Mouse (Mus musculus) stomach, embryonic 16.5 days (tissue): Measurements from ENCODE around the gene Cnn1. TPM values are rescaled to one million over a fixed set of nuclear protein-coding genes. Genes with fewer than 3 reads are reported as not detected.

Source experiments
- ATAC-seq: fragments of 200-750 bp; cut with Nextera tagmentation; 2 replicates; pipeline ENCODE4 v1.8.0; 2017; ENCODE audit warnings: moderate number of reproducible peaks, moderate TSS enrichment; ENCODE audit not compliant: insufficient read depth, low FRiP score
- H3K27ac ChIP-seq: fragments of 300-500 bp; sonication (generic); 2 replicates; pipeline ENCODE4 v1.5.1; 2014; ENCODE audit warnings: low read length
- H3K27me3 ChIP-seq: fragments of 300-500 bp; sonication (generic); 2 replicates; pipeline ENCODE4 v1.6.1; 2014; ENCODE audit warnings: low read length, control low read depth, mixed read lengths; ENCODE audit not compliant: control insufficient read depth, insufficient read depth
- H3K36me3 ChIP-seq: fragments of 300-500 bp; sonication (generic); 2 replicates; pipeline ENCODE4 v1.6.1; 2014; ENCODE audit warnings: low read length; ENCODE audit not compliant: control insufficient read depth, insufficient read depth
- H3K4me1 ChIP-seq: fragments of 300-500 bp; sonication (generic); 2 replicates; pipeline ENCODE4 v1.6.1; 2014; ENCODE audit warnings: low read length, control low read depth, mixed read lengths; ENCODE audit not compliant: control insufficient read depth, insufficient read depth
- H3K4me2 ChIP-seq: fragments of 300-500 bp; sonication (generic); 2 replicates; pipeline ENCODE4 v1.6.1; 2014; ENCODE audit warnings: low read depth, low read length, mixed read lengths
- H3K4me3 ChIP-seq: fragments of 300-500 bp; sonication (generic); replicated peaks from 2 replicates; pipeline ENCODE4 v1.5.1; 2014; ENCODE audit warnings: mild to moderate bottlenecking, low read length
- H3K9ac ChIP-seq: fragments of 300-500 bp; sonication (generic); 2 replicates; pipeline ENCODE4 v1.6.1; 2014; ENCODE audit warnings: low read length
- H3K9me3 ChIP-seq: fragments of 300-500 bp; sonication (generic); replicated peaks from 2 replicates; pipeline ENCODE4 v1.6.1; 2016; ENCODE audit warnings: low read length, control low read depth; ENCODE audit not compliant: control insufficient read depth
- WGBS: fragments of 180-500 bp; shearing (Covaris S2); extraction: QIAGEN DNeasy Blood & Tissue Kit; methylation state at CpG from one replicate; pipeline ENCODE4 v1.1.7; 2014; 5-methylcytosine and 5-hydroxymethylcytosine counted together
- polyA plus RNA-seq: library from polyadenylated mRNA; unstranded; fragments of >200 nt; fragmentation: Nextera tagmentation; extraction: Ambion mirVana; gene quantifications from 2 replicates; pipeline ENCODE4 v1.2.1, GENCODE M21; 2015

Gene Cnn1
- polyA plus RNA-seq, 1 experiment from 2014 or later: 505 TPM

- Histone ChIP-seq H3K4me1 (peaks cover 8% of the 10 kb centered on the region; the same call in 1 of the 2 replicates), H3K27me3 (no peaks in the 10 kb centered on the region), H3K4me3 (no peak overlapping the region), H3K4me2 (no peak overlapping the region), H3K36me3 (no peaks in the 10 kb centered on the region), H3K9ac (no peak overlapping the region), H3K9me3 (no peaks in the 10 kb centered on the region), H3K27ac (no peak overlapping the region)
- 84% methylated on average over 2 of the region's 2 CpGs for WGBS
- ATAC-seq: no peak
These were observed 11.9 kb upstream of the Cnn1 start for GRCm38 (mm10) chr9:22087034-22087618.

DNA sequence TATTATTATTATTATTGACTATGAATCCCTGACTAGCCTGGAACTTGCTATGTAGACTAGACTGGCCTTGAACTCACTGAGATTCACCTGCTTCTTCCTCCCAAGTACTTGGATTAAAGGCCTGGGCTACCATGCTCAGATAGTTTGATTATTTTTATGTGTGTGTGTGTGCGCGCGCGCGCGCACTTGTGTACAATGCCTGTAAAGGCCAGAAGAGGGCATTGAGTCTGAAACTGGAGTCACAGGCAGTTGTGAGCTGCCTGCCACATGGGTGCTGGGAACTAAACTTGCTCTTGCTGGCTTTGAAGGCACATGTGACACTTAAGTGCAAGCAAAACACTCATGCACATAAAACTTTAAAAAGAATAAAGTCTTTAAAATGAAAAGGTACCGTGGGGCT lies 9.7 kb upstream of the Cnn1 start:
- H3K4me3 ChIP-seq: no peak overlapping the region
- peaks cover 8% of the 10 kb centered on the region; the same call in 1 of the 2 replicates for H3K4me1 ChIP-seq
- no peaks in the 10 kb centered on the region for H3K9me3 ChIP-seq
- no peak overlapping the region for H3K4me2 ChIP-seq
- H3K27ac ChIP-seq: no peak overlapping the region
- no peaks in the 10 kb centered on the region for H3K36me3 ChIP-seq
- ATAC-seq: no peak
- H3K9ac ChIP-seq: no peak overlapping the region
- WGBS: 98% methylated on average over 7 of the region's 7 CpGs
- H3K27me3 ChIP-seq: no peaks in the 10 kb centered on the region

DNA sequence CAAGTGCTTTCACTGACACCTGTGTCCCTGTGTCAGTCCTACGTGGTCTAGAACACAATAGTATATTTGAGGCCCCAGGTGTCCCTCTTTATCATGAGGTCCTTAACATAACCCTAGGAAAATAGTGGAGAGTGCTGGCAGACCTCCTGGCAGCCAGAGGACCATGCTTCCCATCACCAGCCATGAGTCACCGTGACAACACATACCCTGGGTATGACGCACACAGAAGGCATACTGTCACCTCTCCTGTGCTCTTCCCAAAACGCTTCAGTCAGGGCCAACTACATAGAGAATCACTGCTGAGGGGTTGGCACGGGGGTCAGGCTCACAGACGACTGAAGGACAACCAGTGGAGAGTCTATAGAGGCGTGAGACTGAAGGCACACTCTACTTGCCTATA lies 9.0 kb upstream of the Cnn1 start:
- Histone ChIP-seq H3K9me3 (no peaks in the 10 kb centered on the region), H3K4me3 (no peak overlapping the region), H3K4me1 (peaks cover 8% of the 10 kb centered on the region; the same call in 1 of the 2 replicates), H3K27ac (no peak overlapping the region), H3K36me3 (no peaks in the 10 kb centered on the region), H3K4me2 (no peak overlapping the region), H3K27me3 (no peaks in the 10 kb centered on the region), H3K9ac (no peak overlapping the region)
- WGBS: 83% methylated on average over 7 of the region's 7 CpGs
- ATAC-seq: no peak

- 83% methylated on average over 6 of the region's 6 CpGs for WGBS
- no peak overlapping the region for H3K9ac ChIP-seq
- H3K36me3 ChIP-seq: no peaks in the 10 kb centered on the region
- H3K9me3 ChIP-seq: no peaks in the 10 kb centered on the region
- H3K4me1 ChIP-seq: no peaks in the 10 kb centered on the region
- no peaks in the 10 kb centered on the region for H3K27me3 ChIP-seq
- H3K4me2 ChIP-seq: no peak overlapping the region
- H3K4me3 ChIP-seq: no peak overlapping the region
- ATAC-seq: no peak
- no peak overlapping the region for H3K27ac ChIP-seq
These were observed 6.3 kb upstream of the Cnn1 start for GRCm38 (mm10) chr9:22092746-22093145.

- H3K27me3 ChIP-seq: peaks cover 18% of the 10 kb centered on the region
- 0 out of 2 replicates have a peak, but pooled peaks cover 4% of the 10 kb centered on the region for H3K4me1 ChIP-seq
- H3K36me3 ChIP-seq: no peaks in the 10 kb centered on the region
- WGBS: 2% methylated on average over 24 of the region's 24 CpGs
- H3K27ac ChIP-seq: peak overlapping the region; percentile 15; the same call in 1 of the 2 replicates
- H3K9me3 ChIP-seq: no peaks in the 10 kb centered on the region
- ATAC-seq: peak; percentile 73
- peak overlapping the region; percentile 35 for H3K4me3 ChIP-seq
- H3K9ac ChIP-seq: peak overlapping the region; percentile 69
- H3K4me2 ChIP-seq: peak overlapping the region; percentile 59
These were observed 3.1 kb upstream of the Cnn1 start for GRCm38 (mm10) chr9:22095854-22096307.

- 2% methylated on average over 18 of the region's 18 CpGs for WGBS
These were observed 906 bp downstream of the Cnn1 start for GRCm38 (mm10) chr9:22099922-22100321.

DNA sequence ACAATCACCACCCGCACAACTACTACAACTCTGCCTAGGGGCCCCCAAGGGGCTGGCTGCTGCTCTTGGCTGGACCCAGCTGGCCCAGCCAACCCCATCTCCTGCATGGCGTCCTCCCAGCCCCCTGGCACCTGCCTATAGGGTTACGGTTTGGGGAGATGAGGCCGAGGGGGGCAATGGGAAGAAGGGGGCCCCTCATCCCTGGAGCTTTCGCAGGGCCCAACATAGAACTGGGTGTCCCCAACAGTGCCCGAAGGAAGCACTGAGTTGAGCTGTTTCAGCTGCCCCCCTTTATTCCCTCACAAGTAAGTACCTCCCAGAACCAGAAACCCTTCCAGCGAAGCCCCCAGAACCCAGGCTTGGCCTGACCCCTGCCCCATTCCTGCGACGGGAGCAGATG lies 9.2 kb downstream of the Cnn1 start:
- no peaks in the 10 kb centered on the region for H3K9me3 ChIP-seq
- no peaks in the 10 kb centered on the region for H3K27me3 ChIP-seq
- no peak for ATAC-seq
- H3K4me1 ChIP-seq: no peaks in the 10 kb centered on the region
- no peak overlapping the region for H3K9ac ChIP-seq
- no peak overlapping the region for H3K27ac ChIP-seq
- no peak overlapping the region for H3K4me2 ChIP-seq
- WGBS: 84% methylated on average over 9 of the region's 9 CpGs
- peaks cover 5% of the 10 kb centered on the region for H3K36me3 ChIP-seq
- no peak overlapping the region for H3K4me3 ChIP-seq

More at GRCm38 (mm10) chr9:22099922-22100321, 906 bp downstream of the Cnn1 start:
- peak overlapping the region; percentile 63 for H3K9ac ChIP-seq
- peak overlapping the region; percentile 38 for H3K4me3 ChIP-seq
- no peaks in the 10 kb centered on the region for H3K36me3 ChIP-seq
- H3K27me3 ChIP-seq: peaks cover 24% of the 10 kb centered on the region
- peak; percentile 80 for ATAC-seq
- 0 out of 2 replicates have a peak, but pooled peaks cover 4% of the 10 kb centered on the region for H3K4me1 ChIP-seq
- no peaks in the 10 kb centered on the region for H3K9me3 ChIP-seq
- H3K27ac ChIP-seq: peak overlapping the region; percentile 84
- H3K4me2 ChIP-seq: peak overlapping the region; percentile 36

DNA sequence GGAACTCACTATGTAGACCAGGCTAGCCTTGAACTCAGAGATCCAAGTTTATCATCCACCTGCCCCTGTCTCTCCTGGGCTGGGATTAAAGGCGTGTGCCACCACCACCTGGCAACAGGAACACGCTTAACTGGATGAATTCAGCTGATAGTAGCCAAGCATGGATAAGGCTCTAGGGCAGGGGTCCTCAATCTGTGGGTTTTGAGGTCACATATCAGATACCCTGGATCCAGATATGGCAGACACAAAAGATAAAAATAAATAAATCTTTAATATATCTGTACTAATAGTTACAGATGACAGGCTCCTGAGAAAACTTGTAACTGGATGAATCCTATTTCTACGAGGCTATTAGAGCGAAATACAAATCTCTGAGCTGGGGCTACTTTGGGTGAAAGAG lies 16.6 kb downstream of the Cnn1 start:
- Histone ChIP-seq H3K9me3 (no peaks in the 10 kb centered on the region), H3K27ac (no peak overlapping the region), H3K4me3 (peak overlapping the region; percentile 79), H3K4me2 (peak overlapping the region; percentile 82), H3K4me1 (peaks cover 12% of the 10 kb centered on the region), H3K27me3 (no peaks in the 10 kb centered on the region), H3K9ac (peak overlapping the region; percentile 88), H3K36me3 (peaks cover 8% of the 10 kb centered on the region)
- no peak for ATAC-seq
- WGBS: 81% methylated on average over 4 of the region's 4 CpGs

DNA sequence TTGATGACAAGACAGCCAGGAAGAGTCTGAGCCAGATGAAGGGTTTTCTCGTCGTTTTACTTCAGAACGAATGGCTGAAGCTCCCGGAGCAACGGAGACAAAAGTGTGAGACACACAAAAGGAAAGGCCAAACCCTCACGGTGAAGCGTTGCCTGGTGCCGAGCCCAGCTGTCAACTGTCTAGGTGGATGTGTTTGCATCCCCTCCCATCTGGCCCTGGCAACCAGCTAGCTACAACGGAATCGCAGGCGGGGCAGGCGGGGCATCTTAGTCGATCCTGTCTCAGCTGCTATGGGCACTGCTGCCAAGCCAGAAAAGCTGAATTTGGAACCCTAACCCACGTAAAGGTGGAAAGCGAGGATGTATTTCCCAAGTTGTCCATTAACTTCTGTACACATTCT lies 17.1 kb downstream of the Cnn1 start:
- H3K27ac ChIP-seq: no peak overlapping the region
- H3K4me3 ChIP-seq: peak overlapping the region; percentile 79
- H3K27me3 ChIP-seq: no peaks in the 10 kb centered on the region
- ATAC-seq: no peak
- peaks cover 8% of the 10 kb centered on the region for H3K36me3 ChIP-seq
- H3K4me1 ChIP-seq: peaks cover 12% of the 10 kb centered on the region
- WGBS: 18% methylated on average over 15 of the region's 15 CpGs
- H3K9me3 ChIP-seq: no peaks in the 10 kb centered on the region
- H3K9ac ChIP-seq: peak overlapping the region; percentile 88
- peak overlapping the region; percentile 82 for H3K4me2 ChIP-seq
